20 mouse cellular contexts compared by ENCODE assay signal in genomic region chr16:58678660-58679059, GRCm38 (mm10). TPM values are rescaled to one million over a fixed set of nuclear protein-coding genes. Genes with fewer than 3 reads are reported as not detected.
A peak's percentile ranks its signal among the peaks of the same experiment; 100 is the strongest.
DNase-seq lines count a peak whose midpoint lies in the region; ATAC-seq and TF ChIP-seq lines count a peak whose summit lies in the region.
"Had no signal": no experiment of that assay in that cellular context is flagged by ENCODE, and none has a peak within 500 bp of the region (broad histone marks: within the 10 kb centered on the region; RNA-seq: fewer than 3 reads in every experiment).

No protein-coding gene starts in this region.

- no peak for DNase-seq in frontal cortex, postnatal 25 days (ENCODE audit: low spot score in 2 of 2)
- peak; percentile 31 for DNase-seq in midbrain, embryonic 11.5 days (ENCODE audit: low spot score, missing footprints)
- no peak for DNase-seq in midbrain, postnatal 0 days (ENCODE audit: low spot score)
- no peak for DNase-seq in liver, embryonic 14.5 days (ENCODE audit: low read depth in 3 of 3, low spot score in 3 of 3)
- DNase-seq in cerebellum, adult 11 months, result no peak
- no peak for DNase-seq in testis, postnatal 10 days (ENCODE audit: low spot score)
- DNase-seq: cerebellum, adult 9-11 months; gastrocnemius, postnatal 14 days; kidney, adult 9 months; right cerebral cortex, postnatal 4 days had no signal

- peaks cover 8% of the 10 kb centered on the region for H3K36me3 ChIP-seq in midbrain, embryonic 11.5 days (ENCODE audit: control insufficient read depth, insufficient read depth, low read length)
- H3K36me3 ChIP-seq in midbrain, postnatal 0 days (ENCODE audit: insufficient read depth, low read length), result peaks cover 30% of the 10 kb centered on the region
- peaks cover 80% of the 10 kb centered on the region for H3K36me3 ChIP-seq in liver, embryonic 14.5 days (replicated peaks; ENCODE audit: control insufficient read depth, insufficient read depth, low read depth)
- H3K36me3 ChIP-seq in hindbrain, embryonic 16.5 days (ENCODE audit: control insufficient read depth, insufficient read depth, low read length), result peaks cover 25% of the 10 kb centered on the region

- H3K4me1 ChIP-seq in midbrain, embryonic 11.5 days (ENCODE audit: control insufficient read depth, insufficient read depth, low read length), result no peaks in the 10 kb centered on the region
- no peaks in the 10 kb centered on the region for H3K4me1 ChIP-seq in midbrain, postnatal 0 days (ENCODE audit: insufficient read depth, low read length)
- peaks cover 28 to 30% of the 10 kb centered on the region in 2 experiments for H3K4me1 ChIP-seq in liver, embryonic 14.5 days (replicated peaks; ENCODE audit: control insufficient read depth in 2 of 2, insufficient read depth in 2 of 2, low read length in 1 of 2)
- H3K4me1 ChIP-seq in hindbrain, embryonic 16.5 days (ENCODE audit: control insufficient read depth, insufficient read depth, low read depth, low read length), result no peaks in the 10 kb centered on the region
- H3K4me1 ChIP-seq: forebrain, embryonic 15.5 days; limb, embryonic 15.5 days had no signal

- no peaks in the 10 kb centered on the region for H3K27me3 ChIP-seq in midbrain, embryonic 11.5 days (ENCODE audit: control insufficient read depth, insufficient read depth, low read length)
- H3K27me3 ChIP-seq in midbrain, postnatal 0 days (ENCODE audit: insufficient read depth, low read length), result no peaks in the 10 kb centered on the region
- H3K27me3 ChIP-seq in liver, embryonic 14.5 days (ENCODE audit: control insufficient read depth, insufficient read depth, low read length), result no peaks in the 10 kb centered on the region
- H3K27me3 ChIP-seq in hindbrain, embryonic 16.5 days (replicated peaks; ENCODE audit: control insufficient read depth, insufficient read depth, low read length), result no peaks in the 10 kb centered on the region
- H3K27me3 ChIP-seq: embryonic facial prominence, embryonic 13.5 days; forebrain, embryonic 15.5 days; limb, embryonic 15.5 days had no signal

- no peak overlapping the region for H3K9ac ChIP-seq in midbrain, embryonic 11.5 days (ENCODE audit: low read length)
- no peak overlapping the region for H3K9ac ChIP-seq in midbrain, postnatal 0 days (replicated peaks; ENCODE audit: low read length, poor library complexity, severe bottlenecking)
- no peak overlapping the region for H3K9ac ChIP-seq in liver, embryonic 14.5 days (replicated peaks)
- no peak overlapping the region for H3K9ac ChIP-seq in hindbrain, embryonic 16.5 days (ENCODE audit: low read depth, low read length)
- H3K9ac ChIP-seq: embryonic facial prominence, embryonic 13.5 days; forebrain, embryonic 15.5 days; limb, embryonic 15.5 days had no signal

- H3K4me3 ChIP-seq in midbrain, embryonic 11.5 days (ENCODE audit: low read depth, low read length), result no peak overlapping the region
- no peak overlapping the region for H3K4me3 ChIP-seq in midbrain, postnatal 0 days (ENCODE audit: low read depth, low read length)
- no peak overlapping the region for H3K4me3 ChIP-seq in liver, embryonic 14.5 days (ENCODE audit: insufficient read depth in 1 of 2, low read depth in 2 of 2, low read length in 2 of 2)
- H3K4me3 ChIP-seq in hindbrain, embryonic 16.5 days (ENCODE audit: low read length), result no peak overlapping the region
- H3K4me3 ChIP-seq: embryonic facial prominence, embryonic 13.5 days; forebrain, embryonic 15.5 days; limb, embryonic 15.5 days had no signal

- TF ChIP-seq CTCF in midbrain, postnatal 0 days (IDR thresholded peaks at IDR 0.05), result no peak
- TF ChIP-seq CTCF in liver, embryonic 14.5 days (IDR thresholded peaks at IDR 0.05; ENCODE audit: low read depth), result peak; percentile 46

- H3K4me2 ChIP-seq in midbrain, embryonic 11.5 days, result no peak overlapping the region
- no peak overlapping the region for H3K4me2 ChIP-seq in midbrain, postnatal 0 days (ENCODE audit: low read depth, low read length, poor library complexity, severe bottlenecking)
- H3K4me2 ChIP-seq in liver, embryonic 14.5 days (ENCODE audit: low read depth), result peak overlapping the region; percentile 5; the same call in 1 of the 2 replicates
- no peak overlapping the region for H3K4me2 ChIP-seq in hindbrain, embryonic 16.5 days (ENCODE audit: low read length)
- H3K4me2 ChIP-seq: embryonic facial prominence, embryonic 13.5 days; forebrain, embryonic 15.5 days; limb, embryonic 15.5 days had no signal

- no peak overlapping the region for H3K27ac ChIP-seq in midbrain, embryonic 11.5 days (ENCODE audit: low read depth, low read length)
- H3K27ac ChIP-seq in midbrain, postnatal 0 days (ENCODE audit: low read depth, low read length), result no peak overlapping the region
- H3K27ac ChIP-seq in liver, embryonic 14.5 days, result no peak overlapping the region
- no peak overlapping the region for H3K27ac ChIP-seq in hindbrain, embryonic 16.5 days (ENCODE audit: low read depth, low read length)
- H3K27ac ChIP-seq: embryonic facial prominence, embryonic 13.5 days; forebrain, embryonic 15.5 days; limb, embryonic 15.5 days had no signal

- 82% methylated on average over 7 of the region's 7 CpGs for WGBS in midbrain, embryonic 11.5 days
- WGBS in midbrain, postnatal 0 days, result 79% methylated on average over 7 of the region's 7 CpGs
- 54% methylated on average over 7 of the region's 7 CpGs for whole genome bisulfite sequencing in liver, embryonic 14.5 days (ENCODE audit: insufficient replicate concordance)
- 83% methylated on average over 7 of the region's 7 CpGs for WGBS in hindbrain, embryonic 16.5 days

- peak; percentile 36; the same call in 1 of the 2 replicates for ATAC-seq in frontal cortex, adult (ENCODE audit: low TSS enrichment)
- ATAC-seq in midbrain, embryonic 11.5 days (ENCODE audit: low FRiP score), result 0 out of 2 replicates have a peak, but pooled peaks have one; percentile 19
- no peak for ATAC-seq in midbrain, postnatal 0 days (ENCODE audit: low FRiP score)
- no peak for ATAC-seq in liver, embryonic 14.5 days (ENCODE audit: insufficient read depth)
- no peak for ATAC-seq in hindbrain, embryonic 16.5 days
- ATAC-seq: forebrain, embryonic 15.5 days had no signal

- no peaks in the 10 kb centered on the region for H3K9me3 ChIP-seq in midbrain, embryonic 11.5 days (ENCODE audit: control insufficient read depth, low read length)
- H3K9me3 ChIP-seq in midbrain, postnatal 0 days (ENCODE audit: low read length), result no peaks in the 10 kb centered on the region
- H3K9me3 ChIP-seq in liver, embryonic 14.5 days (ENCODE audit: control insufficient read depth, low read length), result no peaks in the 10 kb centered on the region
- no peaks in the 10 kb centered on the region for H3K9me3 ChIP-seq in hindbrain, embryonic 16.5 days (ENCODE audit: control insufficient read depth, low read length)
- H3K9me3 ChIP-seq: embryonic facial prominence, embryonic 13.5 days; forebrain, embryonic 15.5 days; limb, embryonic 15.5 days had no signal

- no peak for TF ChIP-seq EP300 in liver, embryonic 14.5 days (IDR thresholded peaks at IDR 0.05; ENCODE audit: low read depth)

RNA-seq across cellular contexts. Expression of gene Cpox, which starts 8.6 kb away (rescaled TPM):
- polyA plus RNA-seq in midbrain, embryonic 11.5 days (2014; fragmentation: Nextera tagmentation; extraction: Ambion mirVana), result 16.7 and 17.6 TPM in 2 replicates
- 14.9 and 15.9 TPM in 2 replicates for total RNA-seq in midbrain, postnatal 0 days (2014; rRNA removed)
- polyA plus RNA-seq in midbrain, postnatal 0 days (2015; fragmentation: Nextera tagmentation; extraction: Ambion mirVana), result 10.7 and 12.4 TPM in 2 replicates
- polyA plus RNA-seq in liver, embryonic 14.5 days (2012; rRNA removed), result 207 and 272 TPM in 2 replicates
- 326 and 386 TPM in 2 replicates for polyA plus RNA-seq in liver, embryonic 14.5 days (2014; fragmentation: Nextera tagmentation; extraction: Ambion mirVana)
- polyA plus RNA-seq in hindbrain, embryonic 16.5 days (2015; fragmentation: Nextera tagmentation; extraction: Ambion mirVana), result 14.5 and 16.3 TPM in 2 replicates

RNA-seq across cellular contexts. Expression of gene E330017A01Rik, which starts 40.1 kb away (rescaled TPM):
- polyA plus RNA-seq in midbrain, embryonic 11.5 days (2014; fragmentation: Nextera tagmentation; extraction: Ambion mirVana), result not detected in 2 replicates
- total RNA-seq in midbrain, postnatal 0 days (2014; rRNA removed), result not detected in 2 replicates
- 0.14 TPM in 1 of 2 replicates, not detected in the other for polyA plus RNA-seq in midbrain, postnatal 0 days (2015; fragmentation: Nextera tagmentation; extraction: Ambion mirVana)
- not detected in 2 replicates for polyA plus RNA-seq in liver, embryonic 14.5 days (2012; rRNA removed)
- not detected in 2 replicates for polyA plus RNA-seq in liver, embryonic 14.5 days (2014; fragmentation: Nextera tagmentation; extraction: Ambion mirVana)
- not detected in 2 replicates for polyA plus RNA-seq in hindbrain, embryonic 16.5 days (2015; fragmentation: Nextera tagmentation; extraction: Ambion mirVana)
- total RNA-seq: gastrocnemius, postnatal 14 days; hematopoietic stem cell, adult 5-6 weeks; layer of hippocampus, adult 18-20 months; left cerebral cortex, adult 8-10 months had no signal
- polyA plus RNA-seq: embryonic facial prominence, embryonic 13.5 days; forebrain, embryonic 15.5 days; limb, embryonic 15.5 days; stomach, embryonic 16.5 days had no signal

RNA-seq across cellular contexts. Expression of gene Gpr15, which starts 40.2 kb away (rescaled TPM):
- polyA plus RNA-seq in midbrain, embryonic 11.5 days (2014; fragmentation: Nextera tagmentation; extraction: Ambion mirVana), result 0.10 TPM in 1 of 2 replicates, not detected in the other
- 0.11 and 2.1 TPM in 2 replicates for total RNA-seq in midbrain, postnatal 0 days (2014; rRNA removed)
- not detected in 2 replicates for polyA plus RNA-seq in midbrain, postnatal 0 days (2015; fragmentation: Nextera tagmentation; extraction: Ambion mirVana)
- polyA plus RNA-seq in liver, embryonic 14.5 days (2012; rRNA removed), result 0.02 and 0.07 TPM in 2 replicates
- polyA plus RNA-seq in liver, embryonic 14.5 days (2014; fragmentation: Nextera tagmentation; extraction: Ambion mirVana), result 0.08 and 0.14 TPM in 2 replicates
- polyA plus RNA-seq in hindbrain, embryonic 16.5 days (2015; fragmentation: Nextera tagmentation; extraction: Ambion mirVana), result 0.12 TPM in 1 of 2 replicates, not detected in the other
- total RNA-seq: gastrocnemius, postnatal 14 days; hematopoietic stem cell, adult 5-6 weeks; layer of hippocampus, adult 18-20 months; left cerebral cortex, adult 8-10 months; MEL had no signal
- polyA plus RNA-seq: limb, embryonic 15.5 days; stomach, embryonic 16.5 days had no signal

RNA-seq across cellular contexts. Expression of gene Cldnd1, which starts 49.0 kb away (rescaled TPM):
- polyA plus RNA-seq in midbrain, embryonic 11.5 days (2014; fragmentation: Nextera tagmentation; extraction: Ambion mirVana), result 125 and 137 TPM in 2 replicates
- 74.2 and 96.9 TPM in 2 replicates for total RNA-seq in midbrain, postnatal 0 days (2014; rRNA removed)
- 156 and 174 TPM in 2 replicates for polyA plus RNA-seq in midbrain, postnatal 0 days (2015; fragmentation: Nextera tagmentation; extraction: Ambion mirVana)
- polyA plus RNA-seq in liver, embryonic 14.5 days (2012; rRNA removed), result 14.1 and 15.4 TPM in 2 replicates
- 30.0 and 31.5 TPM in 2 replicates for polyA plus RNA-seq in liver, embryonic 14.5 days (2014; fragmentation: Nextera tagmentation; extraction: Ambion mirVana)
- 157 and 169 TPM in 2 replicates for polyA plus RNA-seq in hindbrain, embryonic 16.5 days (2015; fragmentation: Nextera tagmentation; extraction: Ambion mirVana)

Comparison
In these comparisons a context has a peak if more than half of its experiments do, and no peak if none do; other contexts are left out.
1. ATAC-seq: peak in frontal cortex, adult (single experiment) and midbrain, embryonic 11.5 days (single experiment); none in midbrain, postnatal 0 days (single experiment), liver, embryonic 14.5 days (single experiment) and hindbrain, embryonic 16.5 days (single experiment).
2. RNA of gene Cpox, which starts 8.6 kb away (polyA plus RNA-seq): 207 to 386 TPM in liver, embryonic 14.5 days; 16.7 to 17.6 TPM in midbrain, embryonic 11.5 days, 14.5 to 16.3 TPM in hindbrain, embryonic 16.5 days and 10.7 to 12.4 TPM in midbrain, postnatal 0 days; every median in the first group is over 10 times any median in the second.